Mouse (Mus musculus) adrenal gland, postnatal 4 days (tissue): ENCODE results near the gene Reg1. TPM values are rescaled to one million over a fixed set of nuclear protein-coding genes. Genes with fewer than 3 reads are reported as not detected.
"Not testable (repeated sequence)": the region's sequence is repeated elsewhere in the genome, so short reads cannot be mapped to it uniquely, and the experiment has no call there.

Experiments used
- DNase-seq, 2 experiments: peaks; one replicate each; pipeline ENCODE4 v3.0.0; 2021 to 2022; ENCODE audit warnings: low spot score in 2 of 2, mixed read lengths in 2 of 2
- long read RNA-seq, 2 experiments: library from polyadenylated mRNA; stranded (forward); transcript quantifications; one replicate each; pipeline ENCODE4 v2.0.0; 2021
- total RNA-seq, 2 experiments: library from RNA; stranded (reverse); gene quantifications; 2 replicates each; pipeline ENCODE4 v1.2.3; 2021

Reg1 gene
- total RNA-seq: 100 to 1,000 TPM in 1 of 2 experiments, not detected in 1; 530 TPM
- long read RNA-seq, experiment 1: 0 reads
- long read RNA-seq, experiment 2, transcript Reg1-201 (6 exons, 769 nt): major isoform, 147 of 175 reads
- long read RNA-seq, experiment 2, partial matches to known transcripts: 21 of 175 reads
- long read RNA-seq, experiment 2, other reads (novel, unspliced or antisense): 7 of 175 reads

GRCm38 (mm10) chr6:78422411-78422810 is at the start of gene Reg1:
TSS of gene Reg1 (plus strand) at chr6:78422711.
- not testable (repeated sequence) for DNase-seq

- no peak for DNase-seq
These were observed 43.7 kb upstream of the Reg1 start, which contains the start of gene Reg3d for GRCm38 (mm10) chr6:78378765-78379164. TSS of gene Reg3d (minus strand) at chr6:78378865.

- no peak for DNase-seq
These were observed 42.1 kb upstream of the Reg1 start, which contains the start of gene Reg3a for GRCm38 (mm10) chr6:78380409-78380808. TSS of gene Reg3a (plus strand) at chr6:78380709.

- DNase-seq: no peak
These were observed 36.9 kb upstream of the Reg1 start for GRCm38 (mm10) chr6:78385609-78386008.

- DNase-seq: not testable (repeated sequence)
These were observed 27.2 kb upstream of the Reg1 start, which contains the start of gene Reg2 for GRCm38 (mm10) chr6:78395323-78395722. TSS of gene Reg2 (plus strand) at chr6:78395623.

GRCm38 (mm10) chr6:78425497-78425896 is 3.0 kb downstream of the Reg1 start:
- no peak for DNase-seq

- DNase-seq: no peak
These were observed 24.7 kb downstream of the Reg1 start for GRCm38 (mm10) chr6:78447202-78447601.

- DNase-seq: no peak
These were observed 25.9 kb downstream of the Reg1 start for GRCm38 (mm10) chr6:78448409-78448808.

GRCm38 (mm10) chr6:78452804-78453203 is 30.3 kb downstream of the Reg1 start:
- DNase-seq: no peak

GRCm38 (mm10) chr6:78460191-78460825 is 37.8 kb downstream of the Reg1 start:
- no peak for DNase-seq

GRCm38 (mm10) chr6:78462360-78462759 is 39.8 kb downstream of the Reg1 start:
- DNase-seq: no peak

- DNase-seq: no peak
These were observed 40.8 kb downstream of the Reg1 start for GRCm38 (mm10) chr6:78463266-78463665.

- DNase-seq: no peak
These were observed 46.3 kb downstream of the Reg1 start, which contains the start of gene Reg3g for GRCm38 (mm10) chr6:78468772-78469171. TSS of gene Reg3g (minus strand) at chr6:78468872.

- DNase-seq: no peak
These were observed 46.8 kb downstream of the Reg1 start for GRCm38 (mm10) chr6:78469287-78469686.

Other genes with a start within 250 kb of the Reg1 start
- not detected for gene Reg3b, start 52.1 kb upstream of the Reg1 start, total RNA-seq
- 1 to 10 TPM in 1 of 2 experiments, not detected in 1; 4.6 TPM for gene Reg3d, start 43.8 kb upstream of the Reg1 start, total RNA-seq
- not detected for gene Reg3a, start 42.0 kb upstream of the Reg1 start, total RNA-seq
- under 1 TPM in 1 of 2 experiments, not detected in 1; 0.92 TPM for gene Reg2, start 27.1 kb upstream of the Reg1 start, total RNA-seq
- not detected for gene Reg3g, start 46.2 kb downstream of the Reg1 start, total RNA-seq